Mouse (Mus musculus): ENCODE results near the gene Lpcat2b.

- TF ChIP-seq CTCF (IDR thresholded peaks at IDR 0.05; ENCODE audit: low read depth): no peak
- no peak for TF ChIP-seq EP300 (optimal IDR thresholded peaks at IDR 0.05)
These were observed 5.3 kb downstream of the Lpcat2b start for GRCm38 (mm10) chr5:107436587-107437209.

Data from stomach, postnatal 0 days (tissue).